Mouse (Mus musculus): ENCODE data around the gene Zmiz1.

DNA sequence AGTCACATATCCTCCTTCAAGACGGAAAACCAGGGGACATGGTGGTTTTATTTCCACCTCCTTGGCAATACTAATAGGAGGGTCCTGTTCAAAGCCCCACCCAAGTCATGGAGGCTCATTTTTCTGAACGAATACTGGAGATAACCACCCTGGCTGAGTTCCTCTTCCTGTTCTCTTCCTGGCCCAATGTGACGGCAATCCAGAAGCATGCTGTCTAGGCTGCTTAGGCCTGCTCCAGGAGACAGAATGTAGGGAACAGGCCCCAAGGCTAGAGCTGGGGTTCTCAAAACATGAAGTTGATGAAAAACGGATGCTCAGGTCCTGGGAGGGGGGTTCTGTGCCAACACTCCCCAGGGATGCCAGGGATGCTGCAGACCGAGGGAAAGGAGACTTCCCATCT lies 17.5 kb upstream of the Zmiz1 start:
- TF ChIP-seq CTCF (IDR thresholded peaks at IDR 0.05) (no peak), EP300 (IDR thresholded peaks at IDR 0.05) (no peak)
